Mouse (Mus musculus) CH12.LX (cell line): ENCODE data around the gene Scpep1. TPM values are rescaled to one million over a fixed set of nuclear protein-coding genes. Genes with fewer than 3 reads are reported as not detected.

Source experiments
- DNase-seq: peaks from one replicate; pipeline ENCODE4 v3.0.0-alpha.2; 2013; ENCODE audit errors: extremely low read depth
- H3K27ac ChIP-seq: 2 replicates; pipeline ENCODE4 v1.5.1; 2012; ENCODE audit warnings: low read depth, mild to moderate bottlenecking, control low read depth, moderate library complexity; ENCODE audit not compliant: insufficient read depth
- H3K27me3 ChIP-seq: replicated peaks from 2 replicates; pipeline ENCODE3; 2012; ENCODE audit warnings: inconsistent platforms
- H3K36me3 ChIP-seq, 2 experiments: replicated peaks in 1 of 2; 2 replicates each; pipeline versions ENCODE3 to v1.6.1; 2012; ENCODE audit warnings: inconsistent platforms in 1 of 2, low read length in 1 of 2, mild to moderate bottlenecking in 1 of 2, mixed read lengths in 1 of 2, moderate library complexity in 1 of 2; ENCODE audit not compliant: control insufficient read depth in 1 of 2, insufficient read depth in 1 of 2
- H3K4me1 ChIP-seq, 2 experiments: 2 replicates each; pipeline ENCODE4 v1.6.1; 2012; ENCODE audit warnings: inconsistent platforms in 1 of 2, moderate library complexity in 1 of 2; ENCODE audit not compliant: insufficient read depth in 2 of 2, control insufficient read depth in 1 of 2
- H3K4me2 ChIP-seq: 2 replicates; pipeline ENCODE4 v1.6.1; 2012; ENCODE audit warnings: low read depth, mild to moderate bottlenecking, control low read depth; ENCODE audit not compliant: poor library complexity, insufficient read depth, severe bottlenecking
- H3K4me3 ChIP-seq, 3 experiments: fragments of 150-350 bp in 1 of 3; sonication (generic) in 1 of 3; replicated peaks in 1 of 3; 2 replicates each; pipeline versions ENCODE3 to v1.5.1; 2011 to 2012; ENCODE audit warnings: low read depth in 2 of 3, low read length in 2 of 3, mild to moderate bottlenecking in 2 of 3, moderate library complexity in 2 of 3, control low read depth in 1 of 3, improper control_type of control experiment in 1 of 3, inconsistent platforms in 1 of 3, mixed read lengths in 1 of 3; ENCODE audit not compliant: poor library complexity in 1 of 3
- H3K79me2 ChIP-seq: replicated peaks from 2 replicates; pipeline ENCODE4 v1.6.1; 2012; ENCODE audit warnings: mild to moderate bottlenecking, moderate library complexity; ENCODE audit not compliant: control insufficient read depth, poor library complexity, insufficient read depth, severe bottlenecking; ENCODE audit errors: extremely low read depth
- H3K9ac ChIP-seq: 2 replicates; pipeline ENCODE4 v1.6.1; 2012; ENCODE audit warnings: low read depth, mild to moderate bottlenecking, control low read depth, moderate library complexity; ENCODE audit not compliant: insufficient read depth
- H3K9me3 ChIP-seq: replicated peaks from 2 replicates; pipeline ENCODE3; 2012; ENCODE audit warnings: low read length, inconsistent platforms, mixed read lengths
- BHLHE40 ChIP-seq: IDR thresholded peaks from 2 replicates; pipeline ENCODE4 v1.6.1; 2011; ENCODE audit warnings: mild to moderate bottlenecking, low read depth, low read length, improper control_type of control experiment
- CHD1 ChIP-seq: IDR thresholded peaks from 2 replicates; pipeline ENCODE4 v1.6.1; 2012; ENCODE audit warnings: low read depth, low read length, improper control_type of control experiment, inconsistent platforms
- CHD2 ChIP-seq: IDR thresholded peaks from 2 replicates; pipeline ENCODE4 v1.6.1; 2011; ENCODE audit warnings: low read length, improper control_type of control experiment
- CTCF ChIP-seq, 2 experiments: IDR thresholded peaks in 1 of 2; conservative IDR thresholded peaks in 1 of 2; 2 replicates each; pipeline ENCODE4 v1.5.1; 2011 to 2012; ENCODE audit warnings: low read depth in 2 of 2, low read length in 2 of 2, improper control_type of control experiment in 1 of 2, inconsistent platforms in 1 of 2, mild to moderate bottlenecking in 1 of 2, moderate library complexity in 1 of 2
- GABPA ChIP-seq: IDR thresholded peaks from 2 replicates; pipeline ENCODE4 v1.6.1; 2012; ENCODE audit warnings: low read depth, low read length, improper control_type of control experiment, inconsistent platforms; ENCODE audit not compliant: insufficient replicate concordance
- HCFC1 ChIP-seq: IDR thresholded peaks from 2 replicates; pipeline ENCODE4 v1.6.1; 2012; ENCODE audit warnings: low read depth, mild to moderate bottlenecking, inconsistent platforms, low read length, improper control_type of control experiment
- JUN ChIP-seq: IDR thresholded peaks from 2 replicates; pipeline ENCODE4 v1.6.1; 2011; ENCODE audit warnings: low read depth, mild to moderate bottlenecking, low read length, improper control_type of control experiment, moderate library complexity; ENCODE audit not compliant: insufficient read depth
- JUND ChIP-seq: conservative IDR thresholded peaks from 2 replicates; pipeline ENCODE4 v1.6.1; 2011; ENCODE audit warnings: low read depth, low read length, improper control_type of control experiment
- MAZ ChIP-seq: IDR thresholded peaks from 2 replicates; pipeline ENCODE4 v1.6.1; 2012; ENCODE audit warnings: low read depth, mild to moderate bottlenecking, inconsistent platforms, low read length, improper control_type of control experiment, moderate library complexity
- MEF2A ChIP-seq: IDR thresholded peaks from 2 replicates; pipeline ENCODE4 v1.6.1; 2014; ENCODE audit warnings: low read depth, mild to moderate bottlenecking, inconsistent platforms, low read length, improper control_type of control experiment, borderline replicate concordance
- MYC ChIP-seq: IDR thresholded peaks from 2 replicates; pipeline ENCODE4 v1.6.1; 2011; ENCODE audit warnings: low read depth, mild to moderate bottlenecking, improper control_type of control experiment, low read length
- NELFE ChIP-seq: IDR thresholded peaks from 2 replicates; pipeline ENCODE4 v1.6.1; 2011; ENCODE audit warnings: low read depth, low read length, improper control_type of control experiment
- NRF1 ChIP-seq: IDR thresholded peaks from 2 replicates; pipeline ENCODE4 v1.6.1; 2014; ENCODE audit warnings: low read depth, mild to moderate bottlenecking, inconsistent platforms, low read length, improper control_type of control experiment, moderate library complexity
- PAX5 ChIP-seq: IDR thresholded peaks from 2 replicates; pipeline ENCODE4 v1.6.1; 2012; ENCODE audit warnings: low read length, inconsistent platforms, mixed read lengths
- POLR2A ChIP-seq: IDR thresholded peaks from 2 replicates; pipeline ENCODE4 v1.6.1; 2011; ENCODE audit warnings: low read depth, mild to moderate bottlenecking, improper control_type of control experiment, low read length
- POLR2AphosphoS2 ChIP-seq: IDR thresholded peaks from 2 replicates; pipeline ENCODE4 v1.6.1; 2011; ENCODE audit warnings: low read depth, low read length, improper control_type of control experiment
- RAD21 ChIP-seq: IDR thresholded peaks from 2 replicates; pipeline ENCODE4 v1.6.1; 2011; ENCODE audit warnings: low read depth, mild to moderate bottlenecking, low read length, improper control_type of control experiment, moderate library complexity
- RCOR1 ChIP-seq: conservative IDR thresholded peaks from 2 replicates; pipeline ENCODE4 v1.6.1; 2012; ENCODE audit warnings: low read depth, mild to moderate bottlenecking, inconsistent platforms, low read length, improper control_type of control experiment
- SIN3A ChIP-seq: IDR thresholded peaks from 2 replicates; pipeline ENCODE4 v1.6.1; 2012; ENCODE audit warnings: low read length, improper control_type of control experiment, inconsistent platforms
- SMC3 ChIP-seq: IDR thresholded peaks from 2 replicates; pipeline ENCODE4 v1.6.1; 2011; ENCODE audit warnings: low read depth, low read length, improper control_type of control experiment
- TBP ChIP-seq: conservative IDR thresholded peaks from 2 replicates; pipeline ENCODE4 v1.6.1; 2011; ENCODE audit warnings: low read depth, low read length, improper control_type of control experiment
- TCF12 ChIP-seq: IDR thresholded peaks from 2 replicates; pipeline ENCODE4 v1.6.1; 2014; ENCODE audit warnings: low read depth, mild to moderate bottlenecking, inconsistent platforms, low read length, improper control_type of control experiment
- UBTF ChIP-seq: IDR thresholded peaks from 2 replicates; pipeline ENCODE4 v1.6.1; 2012; ENCODE audit warnings: low read depth, mild to moderate bottlenecking, inconsistent platforms, low read length, improper control_type of control experiment, moderate library complexity
- USF1 ChIP-seq: IDR thresholded peaks from 2 replicates; pipeline ENCODE4 v1.6.1; 2014; ENCODE audit warnings: low read depth, mild to moderate bottlenecking, inconsistent platforms, low read length, improper control_type of control experiment
- USF2 ChIP-seq: conservative IDR thresholded peaks from 2 replicates; pipeline ENCODE4 v1.6.1; 2011; ENCODE audit warnings: low read depth, low read length, improper control_type of control experiment
- ZMIZ1 ChIP-seq: IDR thresholded peaks from 2 replicates; pipeline ENCODE4 v1.6.1; 2012; ENCODE audit warnings: low read depth, mild to moderate bottlenecking, inconsistent platforms, low read length, improper control_type of control experiment
- ZNF384 ChIP-seq: IDR thresholded peaks from 2 replicates; pipeline ENCODE4 v1.6.1; 2012; ENCODE audit warnings: low read depth, low read length, improper control_type of control experiment, inconsistent platforms
- dilution Hi-C: fragments of 300-500 bp; cut with MboI; formaldehyde crosslinking; loops from 2 replicates; pipeline ENCODE4 v1.14.3; 2020; ENCODE audit warnings: low sequenced_read_pairs; ENCODE audit not compliant: extremely low pct_unique_long_range_greater_than_20kb, extremely low pct_ligation_motif_present
- in situ Hi-C: fragments of 300-500 bp; cut with MboI; formaldehyde crosslinking; loops from 3 replicates; pipeline ENCODE4 v1.14.3; 2019; ENCODE audit warnings: low sequenced_read_pairs, low pct_ligation_motif_present, low pct_unique_long_range_greater_than_20kb, mixed read lengths
- polyA plus RNA-seq: library from polyadenylated mRNA; unstranded; fragments of >175 nt; gene quantifications from 2 replicates; pipeline ENCODE4 v1.2.1, GENCODE M21; 2012; ENCODE audit warnings: low read depth; ENCODE audit not compliant: insufficient read length
- total RNA-seq, 2 experiments: library from RNA; depleted of rRNA; stranded (reverse); fragments of 300-350 nt in 1 of 2; fragments of >200 nt in 1 of 2; gene quantifications; 2 replicates each; pipeline ENCODE4 v1.2.3; 2012 to 2014

Scpep1 gene
- total and polyA plus RNA-seq, 3 experiments: 84.5 to 210 (median 121) TPM

DNA sequence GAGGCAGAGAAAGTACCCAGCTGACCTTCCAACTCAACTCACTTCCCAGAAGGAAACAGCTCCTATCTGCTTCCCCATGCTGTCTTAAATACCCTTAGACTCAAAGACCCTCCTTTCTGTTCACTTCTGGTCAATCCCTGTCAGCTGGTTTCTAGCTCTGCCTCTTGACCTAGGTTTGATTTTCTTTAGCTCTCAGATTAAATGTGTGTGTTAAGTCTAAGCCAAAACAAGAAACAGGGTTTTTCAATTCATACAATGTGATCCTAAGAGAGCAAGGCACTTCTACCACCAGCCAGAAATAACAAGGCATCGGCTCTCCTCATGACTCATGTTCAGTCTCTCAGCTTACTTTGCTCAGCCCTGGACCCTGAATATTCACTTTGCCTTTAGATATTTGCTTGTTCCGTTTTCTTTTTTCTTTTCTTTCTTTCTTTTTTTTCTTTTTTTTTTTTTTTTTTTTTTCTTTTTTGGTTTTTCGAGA is 11.7 kb upstream of the Scpep1 start, which contains the start of gene Elobl:
Gene Elobl, minus strand, starts transcription at position 51 of the 481 bp plus-strand sequence.
- Histone ChIP-seq H3K4me3 (no peak within 1 kb of the TSS), H3K9ac (no peak within 1 kb of the TSS), H3K4me1 (peaks cover 0 to 2% of the 10 kb centered on the region in 2 experiments; a peak in 1 of 4 replicates)
- dilution Hi-C loops (no loop called here), in situ Hi-C loops (no loop called here)
- TF ChIP-seq CTCF (conservative IDR thresholded peaks at IDR 0.05 in 1 of 2, IDR thresholded peaks at IDR 0.05 in 1 of 2; ENCODE audit: low read depth in 2 of 2, low read length in 2 of 2): no peak
- no peak for TF ChIP-seq SIN3A
- TF ChIP-seq MAZ: no peak
- no peak for TF ChIP-seq SMC3
- TF ChIP-seq TCF12: no peak
- no peak for TF ChIP-seq CHD2
- no peak for TF ChIP-seq MEF2A
- TF ChIP-seq USF1: no peak
- no peak for TF ChIP-seq RAD21
- no peak for TF ChIP-seq ZMIZ1
- no peak for TF ChIP-seq POLR2A
- no peak for TF ChIP-seq HCFC1
- no peak for TF ChIP-seq CHD1
- no peak for TF ChIP-seq JUND
- no peak for TF ChIP-seq UBTF
- no peak for TF ChIP-seq MYC
- no peak for TF ChIP-seq JUN
- TF ChIP-seq ZNF384: no peak
- TF ChIP-seq POLR2AphosphoS2: no peak
- TF ChIP-seq, all 38 proteins: peak for 0
- no peaks in the 10 kb centered on the region for H3K9me3 ChIP-seq
- no peak within 1 kb of the TSS for H3K4me2 ChIP-seq
- no peak for DNase-seq
- H3K27ac ChIP-seq: no peak within 1 kb of the TSS
- no peaks in the 10 kb centered on the region for H3K79me2 ChIP-seq
- no peaks in the 10 kb centered on the region for H3K36me3 ChIP-seq
- peaks cover 27% of the 10 kb centered on the region for H3K27me3 ChIP-seq

- no peaks in the 10 kb centered on the region for H3K36me3 ChIP-seq
- H3K4me2 ChIP-seq: no peak overlapping the region
- H3K27me3 ChIP-seq: no peaks in the 10 kb centered on the region
- no peak overlapping the region for H3K9ac ChIP-seq
- no peak overlapping the region for H3K27ac ChIP-seq
- H3K9me3 ChIP-seq: no peaks in the 10 kb centered on the region
- no peak for DNase-seq
- dilution Hi-C loops (no loop called here), in situ Hi-C loops (no loop called here)
- H3K4me3 ChIP-seq: no peak overlapping the region
- peaks cover 9% of the 10 kb centered on the region for H3K79me2 ChIP-seq
- TF ChIP-seq RCOR1: no peak
- TF ChIP-seq TBP: no peak
- no peak for TF ChIP-seq PAX5
- no peak for TF ChIP-seq POLR2AphosphoS2
- no peak for TF ChIP-seq GABPA
- TF ChIP-seq UBTF: no peak
- no peak for TF ChIP-seq ZNF384
- no peak for TF ChIP-seq BHLHE40
- no peak for TF ChIP-seq USF2
- TF ChIP-seq NRF1: no peak
- no peak for TF ChIP-seq NELFE
- TF ChIP-seq SMC3: no peak
- TF ChIP-seq MYC: no peak
- peaks cover 0 to 13% of the 10 kb centered on the region in 2 experiments; a peak in 1 of 4 replicates for H3K4me1 ChIP-seq
Observed at GRCm38 (mm10) chr11:88958851-88959250, 3.6 kb upstream of the Scpep1 start.
